Mouse (Mus musculus) thymus, postnatal 36 days (tissue): Measurements from ENCODE around the gene Vmn1r73.

Experiments
- DNase-seq, 2 experiments: peaks; one replicate each; pipeline ENCODE4 v3.0.0; 2022; ENCODE audit warnings: mixed read lengths in 2 of 2

Gene Vmn1r73

DNA sequence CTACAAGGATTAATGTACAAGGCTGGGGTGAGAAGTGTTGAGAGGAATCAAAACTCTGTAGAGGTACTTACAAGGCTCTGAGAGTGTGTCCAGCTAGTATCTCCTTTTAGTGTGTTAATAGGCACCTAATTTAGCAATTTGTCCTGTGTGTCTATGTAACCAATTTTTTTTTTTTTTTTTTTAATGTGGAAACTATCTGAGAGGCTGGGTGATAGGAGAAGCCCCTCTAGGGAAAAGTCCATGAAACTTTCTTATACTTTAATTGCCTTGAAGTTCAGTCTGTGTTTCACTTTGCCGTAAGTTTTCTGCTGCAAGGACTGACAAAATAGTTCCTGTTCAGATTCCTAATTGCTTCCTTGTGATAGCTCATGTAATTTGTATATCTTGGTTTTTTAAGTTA lies at the start of gene Vmn1r73:
Gene Vmn1r73, plus strand, starts transcription at position 301 of the 400 bp plus-strand sequence.
- no peak for DNase-seq
